Mouse (Mus musculus) C3H10T1/2 (cell line): Measurements from ENCODE around the gene 1700066M21Rik. TPM values are rescaled to one million over a fixed set of nuclear protein-coding genes. Genes with fewer than 3 reads are reported as not detected.

ENCODE experiments used
- polyA plus RNA-seq, 2 experiments: library from polyadenylated mRNA; unstranded; fragments of >200 nt; fragmentation: generic; extraction: Trizol; gene quantifications; one replicate each; pipeline ENCODE4 v1.2.1; 2012; ENCODE audit warnings: missing spikeins in 2 of 2

1700066M21Rik gene
- 1 to 10 TPM in 1 of 2 experiments, under 1 TPM in 1; 0.21 to 1.7 TPM for polyA plus RNA-seq

GRCm38 (mm10) chr1:57377376-57378341 is at the start of gene 1700066M21Rik:
TSS of gene 1700066M21Rik (plus strand) at chr1:57377620.

GRCm38 (mm10) chr1:57406187-57407151 is 29.0 kb downstream of the 1700066M21Rik start, which contains the start of the genes Maip1 and Tyw5:
TSS of gene Maip1 (plus strand) at chr1:57406328.
TSS of gene Tyw5 (minus strand) at chr1:57407101.

Other genes with a start within 250 kb of the 1700066M21Rik start
- gene Maip1, start 28.7 kb downstream of the 1700066M21Rik start, polyA plus RNA-seq, result 1 to 10 TPM; 1.7 to 4.8 TPM
- gene Tyw5, start 29.5 kb downstream of the 1700066M21Rik start, polyA plus RNA-seq, result 1 to 10 TPM in 1 of 2 experiments, under 1 TPM in 1; 0.32 to 6.7 TPM